Mouse (Mus musculus) C2C12 (cell line): ENCODE data around the gene Golga7b. TPM values are rescaled to one million over a fixed set of nuclear protein-coding genes. Genes with fewer than 3 reads are reported as not detected.

Source experiments
- H3K27me3 ChIP-seq: one replicate; pipeline ENCODE4 v1.6.1; 2011; ENCODE audit not compliant: control insufficient read depth, insufficient read depth, insufficient read length
- H3K36me3 ChIP-seq: one replicate; pipeline ENCODE4 v1.6.1; 2011; ENCODE audit not compliant: control insufficient read depth, insufficient read depth
- H3K4me3 ChIP-seq: one replicate; pipeline ENCODE4 v1.5.1; 2011; ENCODE audit warnings: mild to moderate bottlenecking, control low read depth; ENCODE audit not compliant: poor library complexity, insufficient read depth, severe bottlenecking
- H3K79me2 ChIP-seq: one replicate; pipeline ENCODE4 v1.6.1; 2011; ENCODE audit not compliant: control insufficient read depth, insufficient read depth
- H3K79me3 ChIP-seq: one replicate; pipeline ENCODE4 v1.6.1; 2011; ENCODE audit warnings: low read depth, control low read depth
- H3ac ChIP-seq: one replicate; pipeline ENCODE3; 2011; ENCODE audit warnings: low read depth; ENCODE audit not compliant: control insufficient read depth, insufficient read length
- CEBPB ChIP-seq: IDR thresholded peaks from one replicate; pipeline ENCODE4 v1.6.1; 2011; ENCODE audit warnings: low read depth, mild to moderate bottlenecking, control low read depth, moderate library complexity
- CTCF ChIP-seq: IDR thresholded peaks from one replicate; pipeline ENCODE4 v1.5.1; 2011; ENCODE audit not compliant: control insufficient read depth, insufficient read depth, insufficient read length
- FOSL1 ChIP-seq: IDR thresholded peaks from one replicate; pipeline ENCODE4 v1.8.0; 2011; ENCODE audit warnings: mild to moderate bottlenecking, low read length; ENCODE audit not compliant: poor library complexity, insufficient read depth, severe bottlenecking
- MAX ChIP-seq: IDR thresholded peaks from one replicate; pipeline ENCODE4 v1.6.1; 2011; ENCODE audit warnings: mild to moderate bottlenecking, control low read depth
- MYOD1 ChIP-seq: IDR thresholded peaks from one replicate; pipeline ENCODE4 v1.6.1; 2011; ENCODE audit warnings: low read depth; ENCODE audit not compliant: control insufficient read depth, insufficient read length
- MYOG ChIP-seq: IDR thresholded peaks from one replicate; pipeline ENCODE4 v1.6.1; 2011; ENCODE audit not compliant: control insufficient read depth, insufficient read length; ENCODE audit errors: extremely low read depth
- USF1 ChIP-seq: IDR thresholded peaks from one replicate; pipeline ENCODE4 v1.6.1; 2011; ENCODE audit warnings: low read depth, mild to moderate bottlenecking, control low read depth, moderate library complexity
- polyA plus RNA-seq: library from polyadenylated mRNA; unstranded; fragments of >200 nt; fragmentation: generic; extraction: Trizol; gene quantifications from one replicate; pipeline ENCODE4 v1.2.1, GENCODE M21; 2012; ENCODE audit warnings: missing spikeins

Gene Golga7b
- polyA plus RNA-seq, 1 experiment: 0.04 TPM

DNA sequence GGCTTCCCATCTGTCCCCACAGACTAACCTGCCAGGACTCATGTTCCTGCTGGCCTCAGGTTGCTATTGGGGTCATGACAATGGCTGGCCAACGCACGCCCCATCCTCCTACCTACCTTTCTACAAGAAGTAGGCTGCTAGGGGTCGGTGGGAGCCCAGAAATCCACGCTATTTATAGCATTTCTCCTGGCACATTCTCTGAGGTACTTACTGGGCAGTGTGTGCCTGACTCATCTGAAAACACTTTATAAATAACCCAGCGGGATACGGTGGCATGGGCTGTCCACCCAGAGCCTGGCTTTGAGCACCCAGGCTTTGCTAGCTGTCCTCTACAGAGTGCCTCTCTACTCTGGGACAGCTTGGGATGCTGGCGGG is 9.0 kb upstream of the Golga7b start:
- H3K36me3 ChIP-seq: no peaks in the 10 kb centered on the region
- H3K27me3 ChIP-seq: peaks cover 13% of the 10 kb centered on the region
- TF ChIP-seq CTCF: no peak
- no peak for TF ChIP-seq FOSL1
- no peak for TF ChIP-seq USF1
- TF ChIP-seq MYOG: no peak
- TF ChIP-seq CEBPB: no peak
- no peak for TF ChIP-seq MYOD1
- no peak for TF ChIP-seq MAX

DNA sequence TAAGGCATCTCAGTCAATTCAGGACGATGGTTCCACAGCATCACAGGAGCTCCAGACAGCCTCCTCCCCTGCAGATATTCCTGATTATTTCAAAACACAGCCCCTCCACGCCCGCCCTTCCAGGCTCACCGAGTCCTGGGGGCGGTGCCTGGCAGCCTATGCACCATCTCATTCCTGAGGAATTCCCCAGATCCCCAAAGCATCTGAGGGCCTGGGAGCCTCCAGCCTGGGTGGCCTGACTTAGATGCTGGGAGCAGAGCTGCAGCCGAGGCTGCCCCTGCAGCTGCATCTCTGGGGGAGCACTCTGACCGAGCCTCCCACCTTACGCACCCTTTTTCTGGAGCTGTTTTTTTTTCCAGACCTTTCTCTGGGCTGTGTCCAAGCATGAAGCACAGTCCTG is 6.5 kb upstream of the Golga7b start:
- Histone ChIP-seq H3K27me3 (peaks cover 35% of the 10 kb centered on the region), H3ac (no peak overlapping the region)
- no peak for TF ChIP-seq CTCF
- no peak for TF ChIP-seq MYOD1
- no peak for TF ChIP-seq FOSL1
- TF ChIP-seq CEBPB: no peak
- TF ChIP-seq USF1: no peak
- TF ChIP-seq MYOG: no peak
- no peak for TF ChIP-seq MAX

More for the DNA sequence above, 9.0 kb upstream of the Golga7b start:
- no peaks in the 10 kb centered on the region for H3K79me3 ChIP-seq
- H3K79me2 ChIP-seq: no peaks in the 10 kb centered on the region
- no peak overlapping the region for H3K4me3 ChIP-seq
- no peak overlapping the region for H3ac ChIP-seq

DNA sequence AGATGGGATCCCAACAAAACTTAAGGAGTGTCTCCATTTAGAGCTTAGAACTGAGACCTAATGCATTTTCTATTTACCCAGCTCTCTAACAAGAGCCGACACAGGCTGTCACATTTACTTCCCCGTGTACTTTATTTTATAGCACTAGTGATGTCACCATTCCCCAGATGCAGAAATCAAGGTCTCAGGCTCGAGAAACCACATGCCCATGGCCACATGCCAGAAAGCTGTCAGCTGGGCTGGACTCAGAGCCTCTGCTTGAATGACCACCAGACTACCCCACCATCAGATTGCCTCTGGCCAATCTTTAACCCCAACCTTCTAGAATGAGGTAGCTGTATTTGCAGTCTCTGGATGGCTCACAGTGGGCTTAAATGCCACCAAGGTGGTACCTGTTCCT is 4.0 kb upstream of the Golga7b start:
- no peak for TF ChIP-seq MYOD1
- TF ChIP-seq FOSL1: no peak
- TF ChIP-seq USF1: no peak
- TF ChIP-seq MYOG: no peak
- TF ChIP-seq MAX: no peak
- no peak for TF ChIP-seq CEBPB
- TF ChIP-seq CTCF: no peak
- Histone ChIP-seq H3K36me3 (no peaks in the 10 kb centered on the region), H3ac (no peak overlapping the region), H3K27me3 (peaks cover 58% of the 10 kb centered on the region), H3K4me3 (no peak overlapping the region), H3K79me3 (no peaks in the 10 kb centered on the region), H3K79me2 (no peaks in the 10 kb centered on the region)

More for the DNA sequence above, 6.5 kb upstream of the Golga7b start:
- H3K79me3 ChIP-seq: no peaks in the 10 kb centered on the region
- no peak overlapping the region for H3K4me3 ChIP-seq
- H3K79me2 ChIP-seq: no peaks in the 10 kb centered on the region
- H3K36me3 ChIP-seq: no peaks in the 10 kb centered on the region

DNA sequence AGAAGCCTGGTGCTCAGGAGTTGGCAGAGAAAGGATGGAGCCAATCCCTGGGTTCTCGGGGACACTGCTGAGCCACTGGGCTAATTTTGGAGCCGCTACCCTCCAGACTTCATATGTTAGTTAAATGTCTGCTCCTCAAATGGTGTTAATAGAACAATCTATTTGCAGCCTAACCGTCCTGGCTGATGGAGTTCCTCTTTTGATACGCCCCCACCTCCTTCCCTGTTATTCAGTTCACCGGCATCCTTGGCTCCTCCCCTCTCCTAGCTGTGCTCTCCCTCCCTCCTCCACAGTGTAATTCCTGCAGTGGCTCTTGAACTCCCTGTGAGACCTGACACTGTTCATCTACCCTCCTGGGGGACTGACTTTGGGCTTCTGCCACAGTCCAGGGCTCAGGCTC is 748 bp upstream of the Golga7b start:
- Histone ChIP-seq H3ac (no peak overlapping the region), H3K27me3 (peaks cover 55% of the 10 kb centered on the region), H3K79me2 (no peaks in the 10 kb centered on the region), H3K79me3 (no peaks in the 10 kb centered on the region), H3K4me3 (no peak overlapping the region), H3K36me3 (no peaks in the 10 kb centered on the region)
- TF ChIP-seq CTCF: no peak
- TF ChIP-seq MAX: no peak
- no peak for TF ChIP-seq FOSL1
- no peak for TF ChIP-seq MYOG
- TF ChIP-seq USF1: no peak
- no peak for TF ChIP-seq MYOD1
- TF ChIP-seq CEBPB: no peak

DNA sequence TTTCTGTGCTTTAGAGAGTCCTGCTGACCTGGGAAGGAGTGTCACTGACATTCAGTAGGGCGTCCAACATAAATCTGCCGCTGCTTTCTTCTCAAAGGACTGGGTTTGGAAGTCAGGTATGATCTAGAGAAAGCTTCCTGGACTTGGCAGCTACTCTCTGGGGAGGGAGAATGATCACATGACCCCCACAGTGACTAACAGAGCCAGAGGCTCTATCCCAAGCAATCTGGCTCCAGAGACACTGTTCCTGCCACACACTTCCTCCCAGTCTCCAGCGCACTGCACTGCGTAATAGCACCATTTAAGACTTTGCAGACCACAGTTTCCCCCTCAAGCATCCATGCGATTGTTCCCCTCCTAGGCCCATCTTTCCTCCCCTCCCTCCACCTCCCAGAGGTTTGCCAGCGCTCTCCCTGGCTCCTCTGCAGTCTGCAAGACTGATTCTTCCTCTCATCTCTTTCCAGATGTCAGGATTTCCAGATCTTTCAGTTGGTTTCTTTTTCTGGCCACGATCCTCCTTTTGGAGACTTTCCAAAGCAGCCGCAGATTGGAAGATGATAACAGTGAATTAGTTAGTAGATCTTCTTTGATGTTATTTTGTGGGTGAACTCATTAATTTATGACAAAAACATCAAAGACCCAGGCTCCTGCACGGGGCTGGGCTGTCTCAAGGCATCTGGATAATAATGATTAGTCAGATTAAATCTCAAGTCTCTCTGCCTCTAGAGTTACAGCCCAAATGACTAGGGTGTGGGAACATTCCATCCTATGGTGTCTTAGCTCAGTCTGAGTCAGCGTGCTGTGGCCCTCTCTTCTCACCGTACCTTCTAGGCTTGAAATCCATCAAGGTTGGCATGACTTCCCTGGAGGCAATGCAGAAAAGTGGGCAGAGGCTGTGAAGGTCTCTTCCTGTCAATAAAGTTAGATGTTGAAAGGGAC is 2.9 kb downstream of the Golga7b start:
- Histone ChIP-seq H3K27me3 (peaks cover 43% of the 10 kb centered on the region), H3K4me3 (no peak overlapping the region), H3K36me3 (no peaks in the 10 kb centered on the region), H3K79me2 (no peaks in the 10 kb centered on the region), H3ac (no peak overlapping the region), H3K79me3 (no peaks in the 10 kb centered on the region)
- peak; percentile 26 for TF ChIP-seq MAX
- TF ChIP-seq USF1: peak; percentile 74
- TF ChIP-seq FOSL1: no peak
- TF ChIP-seq CEBPB: no peak

DNA sequence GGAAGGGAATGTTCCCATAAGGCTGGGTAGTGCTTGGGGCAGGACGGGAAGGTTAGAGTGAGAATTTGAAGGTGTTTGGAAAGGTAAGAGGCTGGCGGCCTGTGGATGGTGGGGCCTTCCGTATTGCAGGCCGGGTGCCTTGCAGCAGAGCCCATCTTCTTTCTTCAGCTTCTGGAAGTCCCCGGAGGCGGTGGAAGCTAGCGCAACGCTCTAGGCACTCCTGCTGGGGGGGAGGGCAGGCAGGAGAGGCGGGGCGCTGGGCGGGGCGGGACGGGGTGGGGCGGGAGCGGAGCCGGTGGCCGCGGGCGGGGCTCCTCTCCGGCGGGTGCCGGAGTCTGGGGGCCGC is 8.0 kb downstream of the Golga7b start:
- H3K4me3 ChIP-seq: no peak overlapping the region
- no peak overlapping the region for H3ac ChIP-seq
- H3K79me3 ChIP-seq: no peaks in the 10 kb centered on the region
- H3K79me2 ChIP-seq: no peaks in the 10 kb centered on the region
- H3K27me3 ChIP-seq: peaks cover 14% of the 10 kb centered on the region
- TF ChIP-seq CTCF (no peak), MYOG (no peak), CEBPB (no peak), FOSL1 (no peak), MYOD1 (no peak), MAX (no peak), USF1 (no peak)
- H3K36me3 ChIP-seq: no peaks in the 10 kb centered on the region
